Mouse (Mus musculus) c-Kit-positive CD71-positive TER-119-positive erythroid progenitor cells, embryonic 14.5 days (primary cell): ENCODE measurements around the gene Hmg20b.

Experiments used
- DNase-seq: peaks from one replicate; pipeline ENCODE4 v3.0.0-alpha.2; 2013; ENCODE audit warnings: low spot score

Gene Hmg20b

DNA sequence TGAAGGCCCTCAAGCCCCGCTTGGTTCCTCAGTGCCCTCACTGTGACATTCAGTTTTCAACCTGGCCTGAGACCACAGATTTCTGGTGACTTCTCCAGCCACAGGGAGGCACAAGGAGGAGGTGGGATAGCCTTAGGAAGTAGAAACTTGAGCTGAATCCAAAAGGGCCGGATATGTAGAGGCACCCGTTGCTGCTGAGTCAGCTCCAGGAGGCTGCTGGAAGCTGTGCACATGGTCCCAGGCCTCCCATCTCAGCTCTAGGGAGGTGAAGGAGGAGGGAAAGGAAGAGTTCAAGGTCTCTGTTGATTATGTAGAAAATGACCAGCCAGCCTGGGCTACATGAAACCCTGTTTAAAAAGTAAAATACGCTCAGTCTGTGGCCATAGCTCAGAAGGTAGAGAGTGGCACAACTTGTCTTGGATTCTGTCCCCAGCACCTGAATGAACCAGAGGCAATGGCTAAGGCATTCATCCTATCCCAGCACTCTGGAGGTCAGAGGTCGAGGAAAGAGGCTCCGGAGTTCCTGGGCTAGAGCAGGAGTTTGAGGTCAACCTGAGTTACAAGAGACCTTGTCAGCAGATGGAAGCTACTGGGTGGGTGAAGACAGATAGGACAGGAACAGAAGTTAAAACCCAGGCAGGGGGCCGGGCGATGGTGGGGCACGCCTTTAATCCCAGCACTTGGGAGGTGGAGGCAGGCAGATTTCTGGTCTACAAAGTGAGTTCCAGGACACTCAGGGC, 4.6 kb upstream of the Hmg20b start:
- no peak for DNase-seq

DNA sequence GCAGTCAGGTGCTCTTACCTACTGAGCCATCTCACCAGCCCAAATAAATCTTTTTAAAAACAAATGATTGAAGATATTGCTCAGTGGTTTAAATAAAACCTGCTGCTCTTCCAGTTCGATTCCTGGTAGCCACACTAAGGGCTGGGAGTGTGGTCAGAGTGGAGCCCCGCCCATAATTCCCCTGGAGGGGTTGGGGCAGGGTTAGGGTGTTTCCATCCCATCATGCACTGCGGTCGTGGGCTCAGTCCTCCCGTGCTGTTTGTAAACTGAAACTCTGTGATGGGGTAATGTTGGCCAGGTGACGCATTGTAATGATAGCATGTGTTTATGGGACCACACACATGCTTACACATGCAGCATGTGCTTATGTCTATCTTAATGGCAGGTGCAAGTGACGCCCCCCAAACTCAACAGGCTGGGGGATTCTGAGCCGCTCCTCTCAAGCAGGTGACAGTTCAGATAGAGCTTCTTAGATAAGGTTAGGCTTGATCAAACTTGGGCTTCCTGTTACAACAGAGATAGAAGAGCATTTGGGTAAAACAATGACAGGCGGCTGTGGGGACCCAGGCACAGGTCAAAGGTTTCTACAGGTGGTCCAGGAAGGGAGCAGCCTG, 1.5 kb upstream of the Hmg20b start:
- peak; percentile 83 for DNase-seq

GRCm38 (mm10) chr10:81349961-81350350, 324 bp downstream of the Hmg20b start:
- DNase-seq: no peak

- peak; percentile 70 for DNase-seq
Observed at GRCm38 (mm10) chr10:81349146-81349545, 1.1 kb downstream of the Hmg20b start.

- peak; percentile 67 for DNase-seq
Observed at GRCm38 (mm10) chr10:81346453-81347067, 3.7 kb downstream of the Hmg20b start.

DNA sequence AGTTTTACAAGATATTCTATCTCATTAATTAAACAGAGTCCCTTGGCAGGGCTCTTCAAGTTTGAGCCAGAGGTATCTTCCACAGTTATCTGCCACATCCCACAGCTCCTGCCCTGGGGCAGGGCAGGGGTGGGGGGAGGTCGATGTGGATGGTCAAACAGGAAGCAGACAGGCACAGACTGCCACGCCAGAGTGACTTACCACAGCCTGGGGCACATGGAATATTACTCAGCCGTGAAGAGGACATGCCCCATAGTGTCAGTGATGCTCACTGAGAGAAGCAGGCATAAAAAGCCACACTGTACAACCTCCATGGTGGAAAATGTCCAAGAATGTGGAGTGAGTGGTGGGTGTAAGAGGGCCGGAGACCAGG, 5.1 kb downstream of the Hmg20b start:
- no peak for DNase-seq

GRCm38 (mm10) chr10:81344421-81345161, 5.7 kb downstream of the Hmg20b start:
- no peak for DNase-seq

- no peak for DNase-seq
Observed at GRCm38 (mm10) chr10:81342686-81343505, 7.4 kb downstream of the Hmg20b start, which contains the start of gene Gipc3. Gipc3 (minus strand) TSS chr10:81343266.

DNA sequence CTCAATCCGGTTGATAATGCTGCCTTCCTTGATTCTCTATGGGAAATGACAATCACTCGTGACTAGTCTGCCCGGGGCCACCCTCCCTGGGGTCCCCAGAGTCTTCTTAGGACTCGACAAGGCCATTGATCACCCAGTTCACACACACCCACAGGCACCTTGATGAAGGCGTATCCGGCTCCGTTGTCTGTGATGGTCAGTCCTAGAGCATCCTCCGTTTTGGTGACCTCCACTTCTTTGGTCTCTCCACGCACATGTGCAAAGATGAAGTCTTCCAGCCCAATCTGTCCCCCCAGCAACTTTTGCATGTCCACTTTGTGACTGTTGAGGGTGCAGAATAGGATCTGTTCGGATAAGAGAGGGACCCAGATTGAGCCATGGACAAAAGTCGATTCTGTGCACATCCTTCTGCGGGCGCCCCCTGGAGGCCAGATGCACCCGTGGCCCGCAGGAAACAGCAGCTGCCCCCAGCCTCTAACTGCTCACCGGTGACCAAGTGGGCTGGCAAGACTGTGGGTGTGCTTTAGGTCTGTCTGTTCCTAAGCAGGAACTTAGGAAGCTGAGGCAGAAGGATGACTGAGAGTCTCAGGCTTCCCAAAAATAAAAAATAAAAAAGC, 8.8 kb downstream of the Hmg20b start:
- no peak for DNase-seq

- no peak for DNase-seq
Observed at GRCm38 (mm10) chr10:81340551-81341332, 9.5 kb downstream of the Hmg20b start.

DNA sequence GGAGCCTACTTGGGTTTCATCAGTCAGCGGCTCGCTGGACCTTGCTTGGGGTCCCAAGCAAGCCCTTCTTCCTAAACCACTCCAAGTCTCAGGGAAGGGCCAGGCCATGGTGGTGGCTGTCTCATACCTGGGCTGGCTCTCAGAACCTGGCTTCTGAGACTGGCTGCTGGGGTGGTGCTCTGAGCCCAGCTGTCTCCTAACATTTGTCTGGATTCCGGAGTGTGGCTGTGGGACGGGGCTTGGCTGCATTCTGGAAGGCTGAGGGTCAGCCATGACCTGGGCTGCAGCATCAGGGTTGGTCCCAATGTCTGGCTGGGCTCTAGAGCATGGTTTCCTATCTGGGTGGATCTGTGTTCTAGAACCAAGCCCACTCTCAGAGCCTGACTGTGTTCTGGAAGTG, 13.7 kb downstream of the Hmg20b start:
- no peak for DNase-seq

GRCm38 (mm10) chr10:81335393-81336340, 14.6 kb downstream of the Hmg20b start:
- no peak for DNase-seq

DNA sequence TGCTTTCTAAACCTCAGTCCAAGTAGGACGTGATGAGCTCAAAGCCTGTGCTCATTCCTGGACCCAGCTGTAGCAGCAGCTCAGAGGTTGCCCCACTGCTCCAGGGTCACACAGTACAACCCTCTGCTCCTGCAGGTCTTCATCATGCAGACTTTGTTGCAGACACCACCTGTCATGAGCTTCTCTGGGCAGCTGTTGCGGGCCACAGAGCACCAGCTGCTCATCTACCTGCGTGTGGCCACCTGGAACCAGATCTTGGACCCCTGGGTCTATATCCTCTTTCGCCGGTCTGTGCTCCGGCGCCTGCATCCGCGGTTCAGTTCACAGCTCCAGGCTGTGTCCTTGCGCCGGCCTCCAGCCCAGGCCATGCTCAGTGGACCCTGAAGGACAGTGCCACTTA, 16.0 kb downstream of the Hmg20b start:
- no peak for DNase-seq

DNA sequence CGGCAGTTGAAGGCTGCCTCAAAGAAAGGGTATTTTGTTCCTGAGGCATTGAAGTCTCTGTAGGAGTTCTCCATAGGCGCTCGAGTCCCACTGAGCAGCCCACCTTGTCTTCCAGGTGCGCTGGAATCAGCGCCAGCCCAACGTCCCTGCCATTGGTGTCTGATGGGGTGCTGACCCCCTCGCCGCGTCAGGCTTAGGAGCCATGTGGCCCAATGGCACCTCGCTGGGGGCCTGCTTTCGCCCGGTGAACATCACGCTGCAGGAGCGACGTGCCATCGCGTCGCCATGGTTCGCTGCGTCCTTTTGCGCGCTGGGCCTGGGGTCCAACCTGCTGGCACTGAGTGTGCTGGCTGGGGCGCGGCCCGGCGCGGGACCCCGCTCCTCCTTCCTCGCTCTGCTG, 18.0 kb downstream of the Hmg20b start:
- DNase-seq: no peak

GRCm38 (mm10) chr10:81330007-81330406, 20.3 kb downstream of the Hmg20b start:
- DNase-seq: no peak

- DNase-seq: no peak
Observed at GRCm38 (mm10) chr10:81329194-81329975, 20.9 kb downstream of the Hmg20b start.

DNA sequence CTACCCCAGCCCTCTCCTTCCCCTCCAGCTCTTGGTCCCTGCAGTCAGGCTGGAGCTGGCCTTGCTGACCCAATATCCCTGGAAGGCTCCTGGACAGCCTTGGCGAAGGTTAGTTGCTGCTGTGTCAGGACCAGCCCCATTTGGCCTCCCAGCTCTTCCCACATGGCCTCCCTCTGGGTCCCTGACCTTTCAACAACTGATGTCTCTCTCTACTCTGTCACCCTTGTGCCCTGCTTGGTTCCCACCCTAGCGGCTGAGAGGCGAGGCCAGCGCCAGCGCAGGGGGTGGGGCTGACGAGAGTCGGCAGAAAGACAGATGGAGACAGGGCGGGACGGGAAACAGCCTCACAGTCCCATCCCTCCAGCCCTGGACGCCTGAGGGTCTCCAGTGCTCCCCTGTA, 21.9 kb downstream of the Hmg20b start, which contains the start of gene Tbxa2r:
TSS of gene Tbxa2r (plus strand) at position 346 of the 400 bp plus-strand sequence.
- DNase-seq: no peak

GRCm38 (mm10) chr10:81327959-81328358, 22.3 kb downstream of the Hmg20b start:
- no peak for DNase-seq
